Mouse (Mus musculus) heart, postnatal 25 days (tissue): ENCODE measurements around the gene Avil. TPM values are rescaled to one million over a fixed set of nuclear protein-coding genes. Genes with fewer than 3 reads are reported as not detected.
"Not testable (repeated sequence)": the region's sequence is repeated elsewhere in the genome, so short reads cannot be mapped to it uniquely, and the experiment has no call there.

Source experiments
- DNase-seq: peaks from one replicate; pipeline ENCODE4 v3.0.0; 2022; ENCODE audit warnings: low spot score
- intact Hi-C: fragments of 180-260 bp; cut with DNase I; formaldehyde crosslinking; loops from one replicate; pipeline ENCODE4 v1.15.1; 2025
- total RNA-seq, 2 experiments: library from RNA; stranded (reverse); gene quantifications; 2 replicates each; pipeline ENCODE4 v1.2.3; 2021

The Avil gene
- total RNA-seq, 2 experiments from 2014 or later: 0.14 to 0.39 TPM

DNA sequence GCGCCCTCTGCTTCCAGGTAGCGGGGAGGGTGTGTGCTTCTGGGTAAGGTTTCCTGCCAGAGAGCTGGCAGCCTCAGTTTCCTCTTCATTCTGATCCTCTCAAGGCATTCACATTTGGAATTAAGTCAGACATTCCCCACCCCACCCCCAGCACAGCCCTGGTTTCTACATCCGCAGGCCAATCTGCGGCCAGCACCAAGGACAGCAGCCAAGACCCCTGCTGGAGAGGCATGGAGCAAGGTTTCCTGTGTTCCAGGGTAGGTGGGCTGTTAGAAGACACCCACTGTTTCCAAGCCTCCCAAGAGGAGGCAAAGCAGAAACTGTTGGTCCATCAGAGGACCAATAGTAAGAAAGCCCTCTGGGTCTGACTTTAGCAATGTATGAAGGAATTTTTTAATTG lies 54.1 kb downstream of the Avil start:
- intact Hi-C loops: no loop called here

DNA sequence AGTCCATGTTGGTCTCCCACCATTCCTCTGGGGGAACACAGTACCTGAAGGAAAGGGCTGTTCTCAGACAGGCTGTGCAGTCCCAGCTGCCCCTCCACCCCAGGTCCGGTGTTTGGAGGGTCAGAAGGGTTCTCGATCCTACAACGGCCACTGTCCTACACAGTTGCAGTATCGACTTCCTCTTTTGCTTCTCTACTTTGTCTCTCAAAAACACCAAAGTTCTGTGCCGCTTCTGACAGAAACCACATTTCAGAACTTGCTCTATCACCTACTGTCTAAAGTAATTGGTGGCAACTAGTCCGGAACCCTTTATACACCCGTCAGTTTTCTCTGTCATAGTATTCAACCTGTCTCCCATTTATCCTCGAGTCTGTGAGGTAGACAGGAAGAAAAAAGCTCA lies 54.9 kb downstream of the Avil start:
- no peak for DNase-seq
- intact Hi-C loops: no loop called here

More for the DNA sequence above, 54.1 kb downstream of the Avil start:
- DNase-seq: no peak

DNA sequence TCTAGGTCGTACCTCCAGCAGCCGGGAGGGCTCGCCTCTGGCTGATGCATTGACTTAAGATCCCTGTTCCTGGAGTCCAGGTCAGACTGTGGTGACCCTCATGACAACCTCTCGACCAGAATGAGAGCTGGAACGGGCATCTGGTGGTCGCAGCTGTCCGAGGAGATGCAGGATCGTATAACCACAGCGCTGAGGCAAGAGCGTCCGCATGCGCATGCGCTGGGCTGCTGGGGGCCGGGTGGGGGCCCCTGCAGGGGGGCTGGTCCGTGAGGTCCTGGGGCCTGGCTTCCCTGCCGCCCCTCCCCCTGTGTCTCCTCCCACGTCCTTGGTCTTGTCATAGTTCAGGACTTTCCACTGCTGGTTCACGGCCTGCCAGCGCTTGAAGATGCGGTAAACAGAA lies 56.0 kb downstream of the Avil start:
- intact Hi-C loops: no loop called here
- no peak for DNase-seq

DNA sequence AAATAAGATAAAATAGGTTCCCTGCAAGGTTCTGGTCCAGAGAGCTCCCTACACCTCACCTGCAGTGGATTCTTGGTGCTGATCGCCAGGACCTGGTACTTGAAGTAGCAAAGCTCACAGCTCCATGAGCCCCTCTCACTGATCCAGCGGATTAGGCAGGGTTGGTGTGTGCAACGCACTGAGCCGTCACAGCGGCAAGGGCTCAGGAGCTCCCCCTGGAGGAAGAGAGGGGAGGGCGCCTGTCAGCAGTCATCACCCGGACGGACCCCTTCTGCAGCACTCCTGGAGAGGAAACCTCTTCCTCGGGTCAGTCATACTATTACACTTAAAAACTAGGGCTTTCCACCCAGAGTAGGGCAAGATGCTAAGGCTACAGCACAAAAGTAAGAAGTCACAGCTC lies 57.7 kb downstream of the Avil start:
- no peak for DNase-seq

DNA sequence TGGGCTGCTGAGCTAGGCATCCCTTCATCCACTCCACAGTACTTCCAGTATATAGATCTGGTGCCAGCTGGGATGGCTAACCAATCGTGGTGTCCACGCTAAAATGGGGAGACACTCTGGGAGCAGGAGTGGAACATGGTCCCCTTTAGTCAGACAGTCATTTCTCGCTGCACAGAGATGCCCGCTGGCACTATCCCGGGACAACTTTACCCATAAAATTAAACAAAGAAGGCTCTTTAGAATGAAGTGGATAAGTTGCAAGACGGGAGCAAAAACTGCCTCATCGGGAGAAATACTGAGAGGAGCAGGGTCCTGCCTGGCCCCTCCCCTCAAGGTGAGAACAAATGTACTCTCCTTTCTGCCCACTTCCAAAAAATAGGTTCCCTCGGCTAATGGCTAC lies 58.2 kb downstream of the Avil start:
- DNase-seq: no peak
- intact Hi-C loops: no loop called here

More for the DNA sequence above, 57.7 kb downstream of the Avil start:
- intact Hi-C loops: no loop called here

DNA sequence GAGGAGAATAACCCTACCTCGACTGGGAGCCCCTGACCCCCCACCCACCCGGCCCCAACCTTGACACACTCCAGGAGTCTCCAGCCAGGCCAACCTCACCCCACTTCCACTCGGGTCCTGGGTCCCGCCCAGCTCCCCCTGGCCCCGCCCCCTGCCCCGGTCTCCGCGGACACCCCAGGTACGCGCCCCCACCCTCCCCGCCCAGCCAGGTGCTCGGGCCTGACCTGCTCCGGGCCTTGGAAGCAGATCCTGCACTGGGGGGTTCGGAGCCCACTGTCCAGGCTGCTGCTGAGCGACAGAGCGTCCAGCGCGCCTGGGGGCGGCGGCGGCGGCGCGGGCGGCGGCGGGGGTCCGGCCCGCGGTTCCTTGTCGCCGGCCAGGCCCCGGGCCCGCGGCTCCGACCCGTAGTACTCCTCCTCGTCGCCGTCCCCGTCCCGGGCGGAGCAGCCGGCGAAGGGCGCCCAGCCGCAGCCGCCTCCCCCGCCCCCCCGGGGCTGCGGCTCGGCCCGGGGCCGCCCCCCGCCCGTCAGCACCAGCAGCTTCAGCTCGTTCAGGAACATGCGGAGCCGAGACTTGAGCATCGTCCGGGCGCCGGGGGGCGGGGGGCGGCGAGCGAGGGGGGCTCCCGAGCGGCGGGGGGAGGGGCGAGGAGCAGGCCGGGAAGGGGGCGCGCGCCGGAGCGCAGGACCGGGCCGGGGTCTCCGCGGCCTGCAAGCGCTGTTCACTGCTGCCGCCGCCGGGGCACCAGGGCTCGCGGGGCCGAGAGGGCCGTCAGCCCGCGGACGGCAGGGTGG lies 58.9 kb downstream of the Avil start:
- intact Hi-C loops: no loop called here
- DNase-seq: no peak

DNA sequence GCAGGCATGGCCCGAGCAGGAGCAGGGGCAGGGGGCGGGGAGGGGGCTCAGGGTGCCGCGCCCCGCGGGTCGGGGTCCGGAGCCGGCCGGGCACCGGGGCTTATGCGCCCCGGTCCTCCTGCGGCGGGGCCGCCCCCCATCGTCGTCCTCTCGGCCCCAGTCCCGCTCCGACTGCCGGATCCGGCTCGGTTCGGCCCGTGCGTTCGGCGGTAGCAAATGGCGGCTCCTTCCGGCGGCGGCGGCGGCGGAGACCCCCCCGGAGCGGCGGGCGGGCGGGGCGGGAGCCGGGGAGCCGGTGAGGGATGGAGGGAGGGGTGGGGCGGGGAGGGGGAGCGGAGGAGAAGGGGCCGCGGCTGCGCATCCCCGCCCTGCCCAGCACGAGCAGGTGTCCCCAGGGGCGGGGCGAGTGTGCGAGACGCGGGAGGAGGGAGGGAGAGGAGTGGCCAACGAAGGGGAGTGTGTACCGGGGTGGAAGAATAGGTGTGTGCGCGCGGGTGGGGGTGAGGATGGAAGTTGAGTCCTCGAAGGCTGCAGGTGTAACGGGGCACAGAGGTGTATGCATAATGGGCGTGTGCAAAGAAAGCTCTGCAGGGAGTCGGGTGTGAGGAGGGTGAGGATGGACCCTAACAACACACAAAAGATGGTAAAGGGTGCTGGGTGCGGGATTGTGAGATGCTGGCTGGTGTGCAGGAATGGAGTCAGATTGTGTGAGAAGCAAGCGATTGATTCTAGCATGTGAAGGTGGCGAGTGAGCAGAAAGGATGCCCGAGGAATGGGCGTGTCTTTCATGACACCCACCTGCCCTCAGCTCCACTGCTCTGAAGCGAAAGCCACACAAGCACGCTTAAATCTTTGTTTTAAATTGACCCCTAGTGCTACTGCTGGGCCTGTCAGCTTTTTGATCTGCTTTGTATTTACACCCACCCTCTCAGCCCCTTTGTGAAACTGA lies 59.7 kb downstream of the Avil start, which contains the start of gene March9:
TSS of gene March9 (minus strand) at position 217 of the 949 bp plus-strand sequence.
- intact Hi-C loops: no loop called here
- no peak for DNase-seq

DNA sequence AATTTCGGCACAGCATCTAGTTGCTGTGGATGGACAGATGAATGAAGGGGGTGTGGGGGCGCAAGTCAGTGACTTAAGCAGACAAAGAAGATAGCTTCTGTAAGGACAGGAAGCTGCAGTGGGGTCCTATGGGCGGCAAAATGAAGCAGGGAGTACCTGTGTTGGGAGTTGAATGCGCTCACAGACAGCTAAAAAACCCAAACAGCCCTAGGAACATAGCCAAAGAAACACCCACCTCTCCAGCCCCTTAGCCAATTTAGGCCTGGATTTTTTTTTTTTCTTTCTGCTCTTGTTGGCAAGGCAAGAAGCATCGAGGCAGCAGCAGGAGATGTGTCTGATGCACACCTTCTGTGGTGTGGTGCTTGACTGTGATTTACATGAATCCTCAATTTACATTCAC lies 60.6 kb downstream of the Avil start:
- intact Hi-C loops: no loop called here
- no peak for DNase-seq

DNA sequence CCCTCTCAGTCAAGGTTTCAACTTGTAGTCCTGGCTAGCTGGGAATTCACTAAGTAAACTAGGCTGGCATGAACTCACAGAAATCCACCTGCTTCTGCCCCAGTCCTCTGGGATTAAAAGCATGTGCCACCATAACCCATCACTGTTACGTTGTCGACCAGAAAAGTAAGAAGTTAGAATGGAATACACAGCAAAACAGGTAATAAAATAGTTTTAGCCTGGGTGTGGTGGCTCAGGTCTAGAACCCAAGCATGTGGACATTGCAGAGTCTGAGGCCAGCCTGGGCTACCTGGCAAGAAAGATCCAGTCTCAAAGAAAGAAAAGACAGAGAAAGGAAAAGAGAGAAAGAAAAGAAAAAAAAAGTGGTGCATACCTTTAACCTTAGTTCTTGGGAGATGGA lies 61.0 kb downstream of the Avil start:
- intact Hi-C loops: no loop called here
- no peak for DNase-seq

DNA sequence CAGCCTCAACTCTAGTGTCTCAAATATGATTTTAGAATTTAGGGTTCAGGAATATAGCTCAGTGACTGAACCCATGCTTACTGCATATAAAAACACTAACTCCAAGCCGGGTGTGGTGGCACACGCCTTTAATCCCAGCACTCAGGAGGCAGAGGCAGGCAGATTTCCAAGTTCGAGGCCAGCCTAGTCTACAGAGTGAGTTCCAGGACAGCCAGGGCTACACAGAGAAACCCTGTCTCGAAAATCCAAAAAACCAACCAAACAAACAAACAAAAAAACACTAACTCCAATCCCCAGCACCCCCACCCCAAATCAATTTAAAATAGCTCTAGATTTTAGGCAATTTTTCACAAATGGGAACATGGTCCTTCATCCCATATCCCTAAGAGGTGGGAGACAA lies 61.6 kb downstream of the Avil start:
- intact Hi-C loops, DNase-seq: not testable (repeated sequence)

DNA sequence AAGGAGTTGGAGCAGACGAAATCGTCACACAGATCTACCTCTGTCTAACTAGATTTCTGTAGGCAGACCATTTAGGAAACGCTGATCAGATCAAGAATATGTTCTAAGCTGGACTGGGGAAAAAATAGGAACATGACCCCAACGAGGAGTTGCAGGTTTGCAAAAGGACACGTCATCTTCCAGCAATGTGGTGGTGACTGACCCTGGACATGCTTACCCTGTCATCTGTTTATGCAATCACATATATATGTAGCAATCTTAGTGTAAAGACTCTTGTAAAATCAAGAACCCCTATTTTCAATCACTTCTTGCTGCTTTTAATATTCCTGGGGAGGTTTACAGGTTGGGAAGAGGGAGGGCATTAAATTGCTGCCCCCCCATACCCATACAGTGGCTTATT lies 62.0 kb downstream of the Avil start:
- intact Hi-C loops: no loop called here
- no peak for DNase-seq

DNA sequence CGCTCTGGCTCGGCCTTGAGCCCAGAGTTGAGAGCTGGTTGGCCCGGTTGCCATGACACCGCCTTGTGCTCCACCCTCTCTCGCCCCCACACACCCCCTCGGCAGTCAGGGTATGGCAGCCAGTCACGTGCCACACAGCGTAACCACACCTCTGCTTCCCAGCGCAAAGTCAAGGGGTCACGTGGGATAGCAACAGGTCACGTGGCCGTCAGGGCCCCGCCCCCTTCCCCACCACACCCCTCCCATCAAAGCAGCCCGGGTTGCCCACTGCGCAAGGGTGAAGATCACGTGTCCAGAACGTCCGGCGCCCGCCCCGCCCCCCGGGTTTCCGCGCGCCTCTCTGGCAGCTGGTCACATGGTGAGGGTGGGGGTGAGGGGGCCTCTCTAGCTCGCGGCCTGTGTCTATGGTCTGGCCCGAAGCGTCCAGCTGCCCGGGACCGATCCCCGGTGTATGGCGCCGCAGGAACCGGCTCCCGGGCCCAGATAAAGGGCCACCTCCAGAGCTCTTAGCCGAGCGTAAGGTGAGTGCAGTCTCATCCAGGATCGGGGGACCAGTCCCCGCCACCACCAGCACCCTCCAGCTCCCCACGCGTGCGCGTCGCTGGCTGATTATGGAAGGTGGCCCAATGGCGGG lies 62.8 kb downstream of the Avil start, which contains the start of gene Cdk4:
TSS of gene Cdk4 (plus strand) at position 296 of the 634 bp plus-strand sequence.
- intact Hi-C loops: no loop called here
- DNase-seq: peak; percentile 96

DNA sequence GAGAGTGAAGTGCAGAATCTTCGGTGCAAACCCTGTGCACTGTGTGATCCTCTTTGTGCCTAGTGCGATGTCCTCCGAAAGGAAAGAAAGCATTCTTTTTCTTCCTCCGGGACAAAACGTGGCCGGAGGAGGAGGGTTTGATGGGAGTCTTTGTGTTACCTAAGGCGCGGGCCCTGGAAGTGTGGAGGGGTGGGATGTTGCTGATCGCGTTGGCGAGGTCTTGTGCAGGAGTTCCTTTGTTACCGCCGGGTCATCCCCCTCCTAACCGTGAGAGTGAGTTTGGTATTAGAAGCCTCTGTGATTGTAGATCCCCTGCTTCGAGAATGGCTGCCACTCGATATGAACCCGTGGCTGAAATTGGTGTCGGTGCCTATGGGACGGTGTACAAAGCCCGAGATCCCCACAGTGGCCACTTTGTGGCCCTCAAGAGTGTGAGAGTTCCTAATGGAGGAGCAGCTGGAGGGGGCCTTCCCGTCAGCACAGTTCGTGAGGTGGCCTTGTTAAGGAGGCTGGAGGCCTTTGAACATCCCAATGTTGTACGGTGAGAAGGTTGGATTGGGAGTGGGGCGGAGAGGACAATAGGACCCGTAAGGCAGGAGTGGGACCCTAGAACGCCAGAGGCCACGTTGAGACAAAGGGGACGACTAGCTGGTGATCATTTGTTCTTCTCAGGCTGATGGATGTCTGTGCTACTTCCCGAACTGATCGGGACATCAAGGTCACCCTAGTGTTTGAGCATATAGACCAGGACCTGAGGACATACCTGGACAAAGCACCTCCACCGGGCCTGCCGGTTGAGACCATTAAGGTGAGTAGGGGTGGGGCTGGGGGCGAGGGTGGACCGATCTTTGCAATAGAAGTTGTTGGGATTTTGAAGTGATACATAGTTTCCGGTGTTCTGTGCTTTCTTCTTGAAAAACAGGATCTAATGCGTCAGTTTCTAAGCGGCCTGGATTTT lies 63.7 kb downstream of the Avil start:
- DNase-seq: no peak
- intact Hi-C loops: no loop called here

DNA sequence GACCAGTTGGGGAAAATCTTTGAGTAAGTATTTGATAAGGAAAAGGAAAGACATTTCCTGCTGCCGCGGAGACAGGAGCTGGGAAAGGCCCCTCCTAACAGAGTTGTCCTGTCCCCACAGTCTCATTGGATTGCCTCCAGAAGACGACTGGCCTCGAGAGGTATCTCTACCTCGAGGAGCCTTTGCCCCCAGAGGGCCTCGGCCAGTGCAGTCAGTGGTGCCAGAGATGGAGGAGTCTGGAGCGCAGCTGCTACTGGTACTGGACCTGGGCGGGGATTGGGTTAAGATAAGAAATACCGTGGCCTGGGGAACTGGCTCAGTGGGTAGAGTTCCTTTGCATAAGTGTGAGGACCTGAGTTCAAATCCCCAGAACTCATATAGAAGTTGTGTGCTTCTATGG lies 65.5 kb downstream of the Avil start:
- intact Hi-C loops: no loop called here
- DNase-seq: no peak

DNA sequence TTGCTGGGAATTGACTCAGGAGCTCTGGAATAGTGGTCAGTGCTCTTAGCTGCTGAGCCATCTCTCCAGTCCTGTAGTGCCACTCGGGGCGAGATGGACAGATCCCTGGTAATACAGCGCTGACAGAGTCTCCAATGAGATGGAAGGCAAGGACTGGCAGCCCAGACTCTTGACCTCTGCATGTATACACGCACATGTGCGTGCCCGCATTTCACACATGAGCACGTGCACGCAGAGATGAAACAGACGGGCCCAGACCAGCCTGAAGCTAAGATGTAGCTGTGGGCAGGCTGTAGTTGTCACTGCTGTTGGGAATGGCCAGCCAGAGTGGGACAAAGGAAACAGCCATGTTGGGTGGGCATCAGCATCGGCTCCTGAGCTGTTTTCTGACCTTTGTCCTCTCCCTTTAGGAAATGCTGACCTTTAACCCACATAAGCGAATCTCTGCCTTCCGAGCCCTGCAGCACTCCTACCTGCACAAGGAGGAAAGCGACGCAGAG lies 66.1 kb downstream of the Avil start:
- intact Hi-C loops: no loop called here
- no peak for DNase-seq

DNA sequence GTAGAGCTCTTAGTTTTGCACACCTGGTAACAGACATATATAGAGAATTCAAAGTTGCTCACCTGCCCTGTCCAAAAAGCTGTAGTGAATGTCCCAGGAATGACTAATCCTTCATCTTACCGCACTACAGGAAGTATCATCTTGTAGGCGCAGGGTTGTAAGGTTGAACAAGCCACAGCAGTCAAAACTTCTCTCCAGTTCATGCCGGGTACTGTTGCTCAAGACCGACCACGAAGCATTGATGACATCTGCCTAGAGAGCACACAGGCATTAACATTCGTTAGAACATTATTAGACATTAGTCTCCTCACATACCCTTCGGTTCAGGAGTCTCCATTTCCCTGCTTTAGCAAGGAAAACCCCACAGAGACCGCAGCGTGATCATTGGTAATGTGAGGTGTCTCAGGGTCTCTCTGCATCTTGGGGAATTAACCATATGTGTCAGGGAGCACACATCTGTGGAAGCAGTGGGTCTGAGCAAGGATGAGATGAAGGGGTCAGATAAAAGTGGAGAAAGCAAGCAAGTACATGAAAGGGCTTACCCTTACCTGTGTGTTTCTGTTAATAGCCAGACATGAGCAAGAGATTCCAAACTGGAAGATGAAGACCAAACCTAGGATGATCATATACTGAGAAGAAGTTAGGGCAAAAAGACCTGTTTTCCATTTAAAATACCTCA lies 68.0 kb downstream of the Avil start:
- intact Hi-C loops: no loop called here
- no peak for DNase-seq

DNA sequence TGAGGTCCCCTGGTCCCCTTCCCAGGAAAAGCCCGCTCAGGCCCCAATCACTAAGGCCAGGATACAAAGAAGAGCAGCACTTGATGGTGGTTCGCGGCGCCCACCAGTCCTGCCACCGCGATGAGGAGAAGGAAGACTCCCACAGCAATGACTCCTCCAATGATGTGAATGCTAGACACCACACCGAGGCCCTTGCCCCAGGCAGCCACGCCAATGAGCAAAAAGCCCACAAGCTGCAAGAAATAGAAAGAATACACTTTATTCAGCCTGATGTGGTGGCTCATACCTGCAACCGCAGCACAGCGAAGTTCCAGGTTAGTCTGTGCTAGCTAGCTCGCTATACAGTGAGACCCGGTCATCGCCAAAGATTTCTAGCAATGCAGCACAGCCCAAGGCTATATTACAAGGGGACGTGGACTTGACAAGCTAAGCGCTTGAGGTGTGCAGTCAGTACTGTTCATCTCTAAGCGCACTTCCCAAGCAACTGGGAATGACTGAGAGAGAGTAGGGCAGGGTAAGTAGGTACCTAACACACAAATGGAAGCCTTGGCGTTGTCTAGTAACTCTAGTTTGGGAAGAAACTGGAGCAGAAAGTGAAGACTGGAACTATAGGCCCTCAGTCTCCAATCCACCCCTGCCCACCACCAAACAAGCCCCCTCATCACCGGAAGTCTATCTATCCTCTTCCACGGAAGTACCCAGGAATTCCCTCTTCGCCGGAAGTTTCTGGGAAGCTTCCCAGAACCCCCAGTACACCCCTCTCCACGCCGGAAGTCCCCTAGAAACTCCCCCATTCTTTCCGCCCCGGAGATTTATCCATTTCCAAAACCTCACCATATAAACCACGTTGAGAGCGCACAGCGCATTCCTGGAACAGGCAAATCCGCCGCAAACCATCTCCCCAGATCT lies 69.0 kb downstream of the Avil start:
- intact Hi-C loops: no loop called here
- no peak for DNase-seq
